Mouse (Mus musculus) hindbrain, embryonic 14.5 days (tissue): Measurements from ENCODE around the gene Smco4. TPM values are rescaled to one million over a fixed set of nuclear protein-coding genes. Genes with fewer than 3 reads are reported as not detected.
"Not testable (repeated sequence)": the region's sequence is repeated elsewhere in the genome, so short reads cannot be mapped to it uniquely, and the experiment has no call there.

Source experiments
- ATAC-seq: fragments of 200-750 bp; cut with Nextera tagmentation; 2 replicates; pipeline ENCODE4 v1.8.0; 2017; ENCODE audit warnings: moderate number of reproducible peaks, mild to moderate bottlenecking, moderate TSS enrichment, moderate library complexity; ENCODE audit not compliant: low FRiP score
- DNase-seq: peaks from one replicate; pipeline ENCODE4 v3.0.0-alpha.2; 2015; ENCODE audit warnings: low spot score
- H3K27ac ChIP-seq: fragments of 300-500 bp; sonication (generic); 2 replicates; pipeline ENCODE4 v1.5.1; 2014; ENCODE audit warnings: mild to moderate bottlenecking, moderate library complexity
- H3K27me3 ChIP-seq: fragments of 300-500 bp; sonication (generic); 2 replicates; pipeline ENCODE4 v1.6.1; 2014; ENCODE audit warnings: mild to moderate bottlenecking, low read length, mixed read lengths; ENCODE audit not compliant: control insufficient read depth, insufficient read depth
- H3K36me3 ChIP-seq: fragments of 300-500 bp; sonication (generic); replicated peaks from 2 replicates; pipeline ENCODE4 v1.6.1; 2014; ENCODE audit not compliant: control insufficient read depth, insufficient read depth
- H3K4me1 ChIP-seq: fragments of 300-500 bp; sonication (generic); replicated peaks from 2 replicates; pipeline ENCODE4 v1.6.1; 2014; ENCODE audit warnings: antibody characterized with exemption, low read length, mixed read lengths; ENCODE audit not compliant: control insufficient read depth, insufficient read depth
- H3K4me2 ChIP-seq: fragments of 300-500 bp; sonication (generic); replicated peaks from 2 replicates; pipeline ENCODE4 v1.6.1; 2014; ENCODE audit warnings: mild to moderate bottlenecking, moderate library complexity
- H3K4me3 ChIP-seq: fragments of 300-500 bp; sonication (generic); replicated peaks from 2 replicates; pipeline ENCODE4 v1.5.1; 2014; ENCODE audit warnings: mild to moderate bottlenecking, low read length
- H3K9ac ChIP-seq: fragments of 300-500 bp; sonication (generic); 2 replicates; pipeline ENCODE4 v1.6.1; 2014
- H3K9me3 ChIP-seq: fragments of 300-500 bp; sonication (generic); 2 replicates; pipeline ENCODE4 v1.6.1; 2016; ENCODE audit warnings: low read length; ENCODE audit not compliant: control insufficient read depth
- WGBS: fragments of 180-500 bp; shearing (Covaris S2); extraction: QIAGEN DNeasy Blood & Tissue Kit; methylation state at CpG from one replicate; pipeline ENCODE4 v1.1.7; 2014; 5-methylcytosine and 5-hydroxymethylcytosine counted together
- polyA plus RNA-seq: library from polyadenylated mRNA; unstranded; fragments of >200 nt; fragmentation: Nextera tagmentation; extraction: Ambion mirVana; gene quantifications from 2 replicates; pipeline ENCODE4 v1.2.1, GENCODE M21; 2014

The Smco4 gene
- polyA plus RNA-seq, 1 experiment from 2014 or later, result 2.2 TPM

DNA sequence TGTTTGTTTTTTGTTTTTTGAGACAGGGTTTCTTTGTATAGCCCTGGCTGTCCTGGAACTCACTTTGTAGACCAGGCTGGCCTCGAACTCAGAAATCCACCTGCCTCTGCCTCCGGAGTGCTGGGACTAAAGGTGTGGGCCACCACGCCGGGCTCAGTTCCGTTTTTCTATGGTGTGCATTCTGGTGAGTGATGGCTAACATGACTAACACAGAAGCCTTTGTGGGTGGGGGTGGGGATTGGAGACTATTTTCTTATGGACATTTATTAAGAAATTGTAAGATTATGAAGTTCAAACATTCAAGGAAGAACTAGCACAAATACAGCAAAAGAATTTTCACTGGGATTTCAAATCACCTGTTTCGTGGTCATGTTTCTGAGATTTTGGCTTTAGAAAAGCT, 57.8 kb downstream of the Smco4 start:
- H3K9me3 ChIP-seq, ATAC-seq, H3K27ac ChIP-seq, H3K9ac ChIP-seq, H3K27me3 ChIP-seq, H3K36me3 ChIP-seq, H3K4me1 ChIP-seq, DNase-seq, H3K4me2 ChIP-seq, H3K4me3 ChIP-seq: not testable (repeated sequence)
- WGBS, result 93% methylated on average over 6 of the region's 6 CpGs

- H3K27ac ChIP-seq, result no peak overlapping the region
- no peaks in the 10 kb centered on the region for H3K27me3 ChIP-seq
- no peak overlapping the region for H3K9ac ChIP-seq
- no peak overlapping the region for H3K4me3 ChIP-seq
- DNase-seq, result no peak
- no peaks in the 10 kb centered on the region for H3K36me3 ChIP-seq
- H3K4me2 ChIP-seq, result no peak overlapping the region
- WGBS, result 81% methylated on average over 15 of the region's 15 CpGs
- no peaks in the 10 kb centered on the region for H3K4me1 ChIP-seq
- no peak for ATAC-seq
- no peaks in the 10 kb centered on the region for H3K9me3 ChIP-seq
These were observed 59.0 kb downstream of the Smco4 start for GRCm38 (mm10) chr9:15551933-15552851.

DNA sequence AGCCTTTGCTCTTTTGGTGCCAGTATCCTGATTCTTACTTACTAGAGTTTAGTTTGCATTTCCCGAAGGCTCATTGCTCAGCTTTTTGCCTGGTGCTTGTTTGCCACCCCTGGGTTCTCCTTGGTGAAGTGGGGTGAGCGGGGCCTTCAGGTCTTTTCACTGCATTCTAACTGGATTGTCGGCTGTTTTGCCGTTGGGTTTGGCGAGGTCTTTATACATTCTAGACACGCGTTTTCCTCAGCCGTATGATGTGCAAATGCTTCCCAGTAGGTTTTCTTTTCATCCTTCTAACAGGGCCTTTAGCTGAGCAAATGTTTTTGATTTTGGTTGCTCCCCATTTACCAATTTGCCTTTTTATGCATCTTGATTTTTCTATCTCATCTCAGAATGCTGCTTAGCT, 60.1 kb downstream of the Smco4 start:
- no peak for ATAC-seq
- Histone ChIP-seq H3K4me3 (no peak overlapping the region), H3K4me1 (no peaks in the 10 kb centered on the region), H3K9me3 (no peaks in the 10 kb centered on the region), H3K4me2 (no peak overlapping the region), H3K36me3 (no peaks in the 10 kb centered on the region), H3K27ac (no peak overlapping the region), H3K27me3 (no peaks in the 10 kb centered on the region), H3K9ac (no peak overlapping the region)
- no peak for DNase-seq
- WGBS, result 72% methylated on average over 8 of the region's 8 CpGs

GRCm38 (mm10) chr9:15560451-15560850, 67.2 kb downstream of the Smco4 start:
- Histone ChIP-seq H3K4me3 (no peak overlapping the region), H3K4me2 (no peak overlapping the region), H3K4me1 (no peaks in the 10 kb centered on the region), H3K36me3 (no peaks in the 10 kb centered on the region), H3K9ac (no peak overlapping the region), H3K9me3 (no peaks in the 10 kb centered on the region), H3K27me3 (no peaks in the 10 kb centered on the region), H3K27ac (no peak overlapping the region)
- no peak for DNase-seq
- WGBS, result 79% methylated on average over 3 of the region's 3 CpGs
- ATAC-seq, result no peak

- Histone ChIP-seq H3K36me3 (no peaks in the 10 kb centered on the region), H3K9ac (no peak overlapping the region), H3K27me3 (no peaks in the 10 kb centered on the region), H3K4me3 (no peak overlapping the region), H3K4me1 (no peaks in the 10 kb centered on the region), H3K9me3 (no peaks in the 10 kb centered on the region), H3K4me2 (no peak overlapping the region), H3K27ac (no peak overlapping the region)
- 91% methylated on average over 7 of the region's 7 CpGs for WGBS
- ATAC-seq, result no peak
- DNase-seq, result no peak
These were observed 69.1 kb downstream of the Smco4 start for GRCm38 (mm10) chr9:15562353-15562752.

DNA sequence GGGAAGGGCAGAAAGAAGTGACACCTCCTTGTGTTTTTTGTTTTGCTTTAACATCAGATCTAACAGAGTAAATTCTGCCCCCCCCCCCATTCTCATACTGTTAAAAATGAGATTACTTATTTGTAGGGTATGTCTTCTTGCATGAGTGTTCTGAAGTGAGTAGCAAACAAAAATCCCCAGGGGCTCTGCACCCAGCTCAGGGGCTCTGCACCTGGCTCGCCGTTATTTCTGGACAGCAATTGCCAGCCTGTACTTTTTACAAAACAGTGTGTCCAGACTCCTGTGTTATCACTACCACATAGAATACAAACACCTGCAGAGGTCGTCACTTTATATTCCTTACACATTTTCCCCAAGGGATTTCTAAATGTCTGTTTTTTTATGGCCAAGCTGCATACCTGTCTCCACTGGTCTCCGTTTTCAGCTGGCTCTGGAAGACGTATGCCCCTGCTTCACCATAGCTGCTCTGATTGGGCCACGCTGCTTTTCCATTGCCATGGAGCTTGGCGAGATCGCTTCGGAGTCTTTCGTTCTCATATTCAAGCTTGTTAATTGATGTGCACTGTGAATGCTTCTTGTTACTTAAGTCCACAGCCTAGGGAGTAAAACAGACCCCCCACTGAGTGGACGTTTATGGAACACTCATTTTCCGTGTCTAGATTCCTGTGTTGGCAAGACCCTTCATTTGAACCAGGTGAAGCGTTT, 81.7 kb downstream of the Smco4 start:
- Histone ChIP-seq H3K4me1 (no peaks in the 10 kb centered on the region), H3K36me3 (no peaks in the 10 kb centered on the region), H3K27ac (no peak overlapping the region), H3K4me2 (no peak overlapping the region), H3K9me3 (no peaks in the 10 kb centered on the region), H3K4me3 (no peak overlapping the region), H3K27me3 (no peaks in the 10 kb centered on the region), H3K9ac (no peak overlapping the region)
- DNase-seq (no peak), ATAC-seq (no peak)
- 75% methylated on average over 13 of the region's 13 CpGs for WGBS

GRCm38 (mm10) chr9:15578427-15578826, 85.2 kb downstream of the Smco4 start:
- no peaks in the 10 kb centered on the region for H3K4me1 ChIP-seq
- H3K27me3 ChIP-seq, result no peaks in the 10 kb centered on the region
- no peak for DNase-seq
- no peak overlapping the region for H3K4me2 ChIP-seq
- WGBS, result 96% methylated on average over 1 of the region's 1 CpGs
- H3K27ac ChIP-seq, result no peak overlapping the region
- no peaks in the 10 kb centered on the region for H3K9me3 ChIP-seq
- no peak overlapping the region for H3K4me3 ChIP-seq
- H3K36me3 ChIP-seq, result no peaks in the 10 kb centered on the region
- no peak overlapping the region for H3K9ac ChIP-seq
- ATAC-seq, result no peak

DNA sequence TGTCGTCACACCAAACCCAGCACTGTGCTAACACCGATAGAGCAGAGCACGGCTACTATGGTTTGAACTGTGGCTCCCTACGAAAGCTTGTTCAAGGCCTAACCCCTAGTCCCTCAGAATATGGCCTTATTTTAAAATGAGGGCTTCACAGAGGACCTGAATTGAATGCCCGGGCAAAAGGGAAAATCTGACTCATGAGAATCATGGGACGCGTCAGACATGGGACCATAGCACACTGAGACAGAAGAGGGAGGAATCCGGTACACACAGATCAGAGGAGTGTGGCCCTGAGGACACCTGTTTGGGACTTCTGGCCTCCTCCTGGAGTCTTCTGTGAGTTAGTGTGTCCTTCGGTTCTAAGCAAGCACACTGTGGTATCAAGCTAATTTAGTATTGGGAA, 85.7 kb downstream of the Smco4 start:
- no peak for ATAC-seq
- H3K27me3 ChIP-seq, result no peaks in the 10 kb centered on the region
- H3K4me3 ChIP-seq, result no peak overlapping the region
- H3K9me3 ChIP-seq, result no peaks in the 10 kb centered on the region
- no peaks in the 10 kb centered on the region for H3K36me3 ChIP-seq
- H3K4me1 ChIP-seq, result no peaks in the 10 kb centered on the region
- no peak overlapping the region for H3K27ac ChIP-seq
- H3K4me2 ChIP-seq, result no peak overlapping the region
- 96% methylated on average over 9 of the region's 9 CpGs for WGBS
- no peak overlapping the region for H3K9ac ChIP-seq
- DNase-seq, result no peak

GRCm38 (mm10) chr9:15580176-15580575, 86.9 kb downstream of the Smco4 start:
- H3K27me3 ChIP-seq, result no peaks in the 10 kb centered on the region
- no peaks in the 10 kb centered on the region for H3K36me3 ChIP-seq
- H3K4me1 ChIP-seq, result no peaks in the 10 kb centered on the region
- no peak overlapping the region for H3K27ac ChIP-seq
- ATAC-seq (no peak), DNase-seq (no peak)
- WGBS, result 61% methylated on average over 6 of the region's 6 CpGs
- H3K9ac ChIP-seq, result no peak overlapping the region
- H3K4me3 ChIP-seq, result no peak overlapping the region
- H3K4me2 ChIP-seq, result no peak overlapping the region
- H3K9me3 ChIP-seq, result no peaks in the 10 kb centered on the region
